In genomic region chr2:32046009-32046408, GRCm38 (mm10) we compare ENCODE assay signal across 20 mouse cellular contexts. TPM values are rescaled to one million over a fixed set of nuclear protein-coding genes. Genes with fewer than 3 reads are reported as not detected.
DNase-seq lines count a peak whose midpoint lies in the region; ATAC-seq and TF ChIP-seq lines count a peak whose summit lies in the region.
"Had no signal": no experiment of that assay in that cellular context is flagged by ENCODE, and none has a peak within 500 bp of the region (broad histone marks: within the 10 kb centered on the region; RNA-seq: fewer than 3 reads in every experiment).

No protein-coding gene starts in this region.

- peak overlapping the region; percentile 76 for H3K27ac ChIP-seq in gastrocnemius, adult 2 months
- H3K27ac ChIP-seq: embryonic facial prominence, embryonic 12.5 days; hindbrain, embryonic 10.5 days; stomach, embryonic 15.5 days had no signal

- no peak for ATAC-seq in megakaryocyte, adult 5-6 weeks (ENCODE audit: poor library complexity, severe bottlenecking)
- ATAC-seq: forebrain, postnatal 0 days had no signal

- peak overlapping the region; percentile 11; the same call in 1 of the 2 replicates for H3K4me3 ChIP-seq in gastrocnemius, adult 2 months
- H3K4me3 ChIP-seq: embryonic facial prominence, embryonic 12.5 days; hindbrain, embryonic 10.5 days; stomach, embryonic 15.5 days had no signal

- TF ChIP-seq CTCF in gastrocnemius, adult 2 months (IDR thresholded peaks at IDR 0.05) = no peak

- DNase-seq in gastrocnemius, adult 2 months = no peak
- no peak for DNase-seq in gastrocnemius, adult 18-20 months (ENCODE audit: low spot score)
- peak; percentile 44 for DNase-seq in retina, postnatal 1 day
- no peak for DNase-seq in retina, embryonic 14.5 days (ENCODE audit: low spot score)
- peak; percentile 59 for DNase-seq in naive thymus-derived CD4-positive, alpha-beta T cell, adult 2 months (ENCODE audit: low read depth)
- DNase-seq in right cerebral cortex, adult 18-20 months = no peak
- no peak for DNase-seq in right cerebral cortex, postnatal 10 days (ENCODE audit: low spot score in 2 of 2)
- DNase-seq: adrenal gland, adult 8-10 months; cerebellum, adult 11-12 months; forebrain, postnatal 0 days; kidney, adult 8-10 months; layer of hippocampus, postnatal 36 days; left cerebral cortex, postnatal 4 days; lung, adult 2 months; lung, postnatal 4 days had no signal

- intact Hi-C loops in gastrocnemius, adult 2 months (cut with DNase I) = loop anchor here (5.0 kb wide), 1 partner anchor 86 kb away; no protein-coding TSS in a partner anchor

RNA-seq across cellular contexts. Expression of gene Fam78a, which starts 38.6 kb away (rescaled TPM):
- total RNA-seq in gastrocnemius, adult 2 months (2021) = 10 to 100 TPM in 1 of 2 experiments, 1 to 10 TPM in 1; 9.9 to 12.0 TPM
- 10 to 100 TPM; 12.5 to 21.2 TPM for total RNA-seq in gastrocnemius, adult 18-20 months (2021)
- total RNA-seq in megakaryocyte, adult 5-6 weeks (2015) = 14.4 and 14.7 TPM in 2 replicates
- total RNA-seq in megakaryocyte, adult 5-6 weeks (2017) = 11.7 and 13.1 TPM in 2 replicates

RNA-seq across cellular contexts. Expression of gene Plpp7, which starts 49.3 kb away (rescaled TPM):
- 100 to 1,000 TPM; 109 to 120 TPM for total RNA-seq in gastrocnemius, adult 2 months (2021)
- total RNA-seq in gastrocnemius, adult 18-20 months (2021) = 100 to 1,000 TPM; 105 to 121 TPM
- total RNA-seq in megakaryocyte, adult 5-6 weeks (2015) = 0.14 and 0.33 TPM in 2 replicates
- 0.24 and 1.2 TPM in 2 replicates for total RNA-seq in megakaryocyte, adult 5-6 weeks (2017)
- total RNA-seq: neutrophil, adult 5-6 weeks had no signal

Comparison
In these comparisons a context has a peak if more than half of its experiments do, and no peak if none do; other contexts are left out.
1. DNase-seq: peak in retina, postnatal 1 day (single experiment) and naive thymus-derived CD4-positive, alpha-beta T cell, adult 2 months (single experiment); none in gastrocnemius, adult 2 months (single experiment), gastrocnemius, adult 18-20 months (single experiment), retina, embryonic 14.5 days (single experiment), right cerebral cortex, adult 18-20 months (single experiment) and right cerebral cortex, postnatal 10 days (0 of 2).
2. RNA of gene Plpp7, which starts 49.3 kb away (total RNA-seq): 105 to 121 TPM in gastrocnemius, adult 18-20 months and 109 to 120 TPM in gastrocnemius, adult 2 months; 0.14 to 1.2 TPM in megakaryocyte, adult 5-6 weeks; every median in the first group is over 10 times any median in the second.